Mouse (Mus musculus) liver, postnatal 0 days (tissue): Measurements from ENCODE around the gene Stat5b.

Experiments
- CTCF ChIP-seq: sonication (generic); IDR thresholded peaks from 2 replicates; pipeline ENCODE4 v1.5.1; 2016; ENCODE audit warnings: antibody characterized with exemption, low read depth
- EP300 ChIP-seq: IDR thresholded peaks from 2 replicates; pipeline ENCODE4 v1.6.1; 2016; ENCODE audit warnings: antibody characterized with exemption, low read depth, mild to moderate bottlenecking

GRCm38 (mm10) chr11:100756476-100756875, 94.0 kb downstream of the Stat5b start:
- TF ChIP-seq CTCF: no peak
- no peak for TF ChIP-seq EP300
